Mouse (Mus musculus): ENCODE data around the gene Ms4a3.

The Ms4a3 gene

GRCm38 (mm10) chr19:11589205-11589604 lies 51.4 kb downstream of the Ms4a3 start:
- no peak for DNase-seq

Measured in cerebellum, postnatal 14 days (tissue).